Mouse (Mus musculus) C2C12 (cell line): ENCODE data around the gene Hes7.

Experiments
- CEBPB ChIP-seq: IDR thresholded peaks from one replicate; pipeline ENCODE4 v1.6.1; 2011; ENCODE audit warnings: low read depth, mild to moderate bottlenecking, control low read depth, moderate library complexity
- CTCF ChIP-seq: IDR thresholded peaks from one replicate; pipeline ENCODE4 v1.5.1; 2011; ENCODE audit not compliant: control insufficient read depth, insufficient read depth, insufficient read length
- FOSL1 ChIP-seq: IDR thresholded peaks from one replicate; pipeline ENCODE4 v1.8.0; 2011; ENCODE audit warnings: mild to moderate bottlenecking, low read length; ENCODE audit not compliant: poor library complexity, insufficient read depth, severe bottlenecking
- MAX ChIP-seq: IDR thresholded peaks from one replicate; pipeline ENCODE4 v1.6.1; 2011; ENCODE audit warnings: mild to moderate bottlenecking, control low read depth
- MYOD1 ChIP-seq: IDR thresholded peaks from one replicate; pipeline ENCODE4 v1.6.1; 2011; ENCODE audit warnings: low read depth; ENCODE audit not compliant: control insufficient read depth, insufficient read length
- MYOG ChIP-seq: IDR thresholded peaks from one replicate; pipeline ENCODE4 v1.6.1; 2011; ENCODE audit not compliant: control insufficient read depth, insufficient read length; ENCODE audit errors: extremely low read depth
- USF1 ChIP-seq: IDR thresholded peaks from one replicate; pipeline ENCODE4 v1.6.1; 2011; ENCODE audit warnings: low read depth, mild to moderate bottlenecking, control low read depth, moderate library complexity

DNA sequence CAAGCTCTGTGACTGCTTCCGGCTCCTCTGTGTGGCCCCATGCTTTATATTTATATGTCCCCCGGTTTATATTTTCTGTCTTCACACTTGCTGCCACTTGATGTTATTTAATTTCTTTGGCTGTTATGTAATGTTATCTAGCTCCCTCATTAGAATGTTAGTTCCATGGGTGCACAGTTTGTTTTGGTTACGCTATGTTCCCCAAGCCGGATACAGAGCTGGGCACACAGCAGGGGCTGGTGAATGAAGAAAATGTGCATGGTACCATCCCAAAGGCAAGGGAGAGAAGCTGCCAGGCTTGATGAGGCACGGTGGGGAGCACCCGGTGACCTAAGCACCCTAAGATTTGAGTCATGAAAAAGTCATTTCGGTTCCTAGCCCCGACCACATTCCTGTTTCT, 33.6 kb downstream of the Hes7 start:
- no peak for TF ChIP-seq CTCF
- TF ChIP-seq MAX: no peak
- TF ChIP-seq FOSL1: no peak
- no peak for TF ChIP-seq MYOD1
- TF ChIP-seq USF1: no peak
- TF ChIP-seq MYOG: no peak
- TF ChIP-seq CEBPB: no peak
